Mouse (Mus musculus): ENCODE data around the gene Crat.

Gene Crat

GRCm38 (mm10) chr2:30415157-30415935, at the start of gene Crat:
TSS of gene Crat (minus strand) at chr2:30415813.
- TF ChIP-seq GATA4 (IDR thresholded peaks at IDR 0.05; ENCODE audit: insufficient replicate concordance, low read length), result 0 out of 2 replicates have a peak, but pooled peaks have one; percentile 25

- TF ChIP-seq GATA4 (IDR thresholded peaks at IDR 0.05; ENCODE audit: insufficient replicate concordance, low read length), result no peak
These were observed 48.8 kb upstream of the Crat start for GRCm38 (mm10) chr2:30464411-30464810.

DNA sequence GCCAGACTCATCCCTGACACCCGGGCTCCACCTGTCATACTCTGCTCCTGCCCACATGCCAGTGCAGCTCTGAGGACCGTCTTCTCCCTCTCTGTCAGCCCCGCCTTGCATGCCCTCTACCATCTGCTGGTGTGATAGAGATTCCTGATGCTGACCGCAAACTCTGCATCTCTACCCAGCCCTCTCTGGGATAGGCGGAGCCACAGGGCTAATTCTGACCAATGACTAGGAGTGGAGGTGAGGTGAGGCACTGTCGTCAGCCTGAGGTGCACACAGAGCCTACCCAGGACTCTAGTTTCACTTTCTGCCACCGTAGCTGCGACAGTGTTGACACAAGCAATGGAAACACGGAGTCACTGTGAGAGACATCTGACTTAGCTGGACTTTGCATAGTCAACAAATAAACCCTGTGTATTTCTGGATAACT, 48.3 kb upstream of the Crat start:
- TF ChIP-seq GATA4 (IDR thresholded peaks at IDR 0.05; ENCODE audit: insufficient replicate concordance, low read length), result no peak

GRCm38 (mm10) chr2:30463341-30463761, 47.7 kb upstream of the Crat start:
- no peak for TF ChIP-seq GATA4 (IDR thresholded peaks at IDR 0.05; ENCODE audit: insufficient replicate concordance, low read length)

DNA sequence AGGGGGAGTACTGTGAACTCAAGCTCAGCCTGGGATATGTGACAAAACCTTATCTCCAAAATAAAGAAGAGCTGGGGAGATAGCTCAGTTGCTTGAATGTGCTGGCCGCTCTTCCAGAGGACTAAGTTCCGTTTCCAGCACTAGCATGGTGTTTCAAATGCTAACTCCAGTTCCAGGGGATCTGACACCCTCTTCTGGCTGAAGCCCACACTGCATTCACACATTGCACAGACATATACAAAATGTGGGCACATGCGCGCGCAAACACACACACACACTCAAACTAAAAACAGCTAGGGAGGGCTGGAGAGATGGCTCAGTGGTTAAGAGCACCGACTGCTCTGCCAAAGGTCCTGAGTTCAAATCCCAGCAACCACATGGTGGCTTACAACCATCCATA, 43.6 kb upstream of the Crat start:
- TF ChIP-seq GATA4 (IDR thresholded peaks at IDR 0.05; ENCODE audit: insufficient replicate concordance, low read length), result no peak

DNA sequence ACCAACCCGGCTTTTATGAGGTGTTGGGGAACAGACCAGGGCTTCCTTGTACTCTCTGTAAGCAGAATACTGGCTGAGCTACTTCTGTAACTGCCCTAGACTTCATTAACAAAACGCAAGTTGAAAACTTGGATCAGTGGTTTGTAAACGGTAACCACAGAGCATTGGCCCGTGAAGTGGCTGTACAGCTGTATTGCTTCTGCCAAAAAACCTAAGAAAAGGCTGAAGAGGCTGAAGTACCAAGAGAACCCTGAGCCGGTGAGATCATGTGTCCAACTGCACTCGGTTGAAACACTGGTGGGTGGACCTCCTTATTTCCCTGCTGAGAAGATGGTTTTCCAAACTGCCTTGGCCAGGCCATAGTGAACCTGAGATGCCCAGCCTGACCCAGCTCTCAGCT, 42.7 kb upstream of the Crat start:
- TF ChIP-seq GATA4 (IDR thresholded peaks at IDR 0.05; ENCODE audit: insufficient replicate concordance, low read length), result no peak

- TF ChIP-seq GATA4 (IDR thresholded peaks at IDR 0.05; ENCODE audit: insufficient replicate concordance, low read length), result no peak
These were observed 40.7 kb upstream of the Crat start for GRCm38 (mm10) chr2:30456104-30456980.

- TF ChIP-seq GATA4 (IDR thresholded peaks at IDR 0.05; ENCODE audit: insufficient replicate concordance, low read length), result no peak
These were observed 39.0 kb upstream of the Crat start for GRCm38 (mm10) chr2:30454587-30454986.

DNA sequence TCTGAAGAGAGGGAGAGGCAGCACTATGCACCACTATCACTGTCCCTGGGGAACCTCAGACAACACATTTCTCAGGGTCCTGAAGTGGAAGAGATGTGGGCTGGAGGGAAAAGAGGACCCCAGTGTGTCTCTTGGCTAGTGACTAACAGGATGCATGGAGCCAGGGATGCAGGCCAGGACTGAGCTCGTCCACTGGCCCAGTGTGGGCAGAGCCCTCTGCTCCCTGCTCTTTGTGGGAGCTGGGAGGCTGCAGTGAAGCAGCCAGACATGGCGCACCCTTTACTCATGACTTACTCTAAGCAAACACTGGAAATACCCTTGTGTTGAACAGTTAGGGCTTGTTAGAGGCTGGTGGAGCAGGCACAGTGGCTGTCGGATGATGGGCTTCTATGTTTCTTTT, 38.0 kb upstream of the Crat start:
- no peak for TF ChIP-seq GATA4 (IDR thresholded peaks at IDR 0.05; ENCODE audit: insufficient replicate concordance, low read length)

DNA sequence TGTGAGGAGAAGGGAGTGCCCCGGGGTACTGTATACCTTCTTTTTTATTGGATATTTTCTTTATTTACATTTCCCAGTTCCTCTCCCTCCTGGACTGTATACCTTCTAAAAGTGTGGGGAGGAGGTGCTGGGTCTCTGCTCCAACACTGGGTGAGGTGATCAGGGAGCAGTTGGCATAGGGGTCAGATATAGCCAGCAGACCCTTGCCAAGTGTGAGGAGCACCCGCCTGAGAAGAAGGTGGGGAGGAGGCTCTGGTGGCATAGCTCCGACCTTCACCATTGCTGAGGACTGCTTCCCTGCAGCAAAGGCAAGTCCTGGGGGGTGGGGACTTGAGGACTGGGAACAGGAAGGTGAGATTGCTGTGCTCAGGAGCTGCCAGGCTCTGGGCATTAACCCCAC, 35.9 kb upstream of the Crat start:
- no peak for TF ChIP-seq GATA4 (IDR thresholded peaks at IDR 0.05; ENCODE audit: insufficient replicate concordance, low read length)

DNA sequence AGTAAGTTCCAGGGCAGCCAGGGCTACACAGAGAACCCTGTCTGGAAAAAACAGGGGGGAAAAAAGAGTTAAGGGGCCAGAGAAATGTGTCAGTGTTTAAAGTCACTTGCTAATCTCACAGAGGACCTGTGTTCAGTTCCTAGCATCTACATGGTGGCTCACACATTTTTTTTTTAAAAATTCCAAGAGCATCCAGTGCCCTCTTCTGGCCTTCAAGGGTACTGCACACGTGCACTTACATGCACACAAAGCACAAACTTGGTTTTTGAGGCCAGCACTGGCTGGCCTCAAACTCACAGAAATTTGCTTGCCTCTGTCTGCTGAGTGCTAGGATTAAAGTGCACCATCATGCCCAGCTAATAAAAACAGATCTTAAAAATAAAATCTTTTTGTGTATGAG, 34.9 kb upstream of the Crat start:
- TF ChIP-seq GATA4 (IDR thresholded peaks at IDR 0.05; ENCODE audit: insufficient replicate concordance, low read length), result no peak

DNA sequence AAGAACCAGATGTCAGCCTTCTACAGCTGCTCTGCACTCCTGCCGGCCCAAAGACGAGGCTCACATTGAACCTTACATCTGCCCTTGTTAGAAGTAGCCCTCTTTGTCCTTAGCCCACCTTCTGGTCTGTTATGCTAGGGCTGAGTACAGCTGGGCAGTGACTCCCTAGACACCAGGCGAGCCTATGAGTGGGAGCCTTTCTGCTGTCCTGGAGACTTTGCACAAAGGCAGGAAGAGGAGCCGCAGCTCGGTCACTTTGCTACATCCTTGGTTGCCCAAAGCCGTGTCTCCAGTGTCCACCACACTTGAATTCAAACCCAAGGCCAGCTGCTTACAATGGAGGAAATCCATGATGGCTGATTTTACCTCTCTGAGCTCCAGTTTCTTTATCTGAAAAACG, 32.8 kb upstream of the Crat start:
- no peak for TF ChIP-seq GATA4 (IDR thresholded peaks at IDR 0.05; ENCODE audit: insufficient replicate concordance, low read length)

- no peak for TF ChIP-seq GATA4 (IDR thresholded peaks at IDR 0.05; ENCODE audit: insufficient replicate concordance, low read length)
These were observed 31.5 kb upstream of the Crat start for GRCm38 (mm10) chr2:30446891-30447826.

- no peak for TF ChIP-seq GATA4 (IDR thresholded peaks at IDR 0.05; ENCODE audit: insufficient replicate concordance, low read length)
These were observed 29.7 kb upstream of the Crat start for GRCm38 (mm10) chr2:30445312-30445711.

- no peak for TF ChIP-seq GATA4 (IDR thresholded peaks at IDR 0.05; ENCODE audit: insufficient replicate concordance, low read length)
These were observed 28.8 kb upstream of the Crat start for GRCm38 (mm10) chr2:30444450-30444849.

Measured in liver, adult (tissue).